Mouse (Mus musculus) ES-Bruce4 (cell line): ENCODE measurements around the gene Tm4sf19.

Experiments
- CTCF ChIP-seq: IDR thresholded peaks from one replicate; pipeline ENCODE4 v1.8.1; 2011; ENCODE audit warnings: low read depth, low read length
- POLR2A ChIP-seq: IDR thresholded peaks from one replicate; pipeline ENCODE4 v1.8.1; 2011; ENCODE audit warnings: low read length; ENCODE audit not compliant: insufficient read depth

DNA sequence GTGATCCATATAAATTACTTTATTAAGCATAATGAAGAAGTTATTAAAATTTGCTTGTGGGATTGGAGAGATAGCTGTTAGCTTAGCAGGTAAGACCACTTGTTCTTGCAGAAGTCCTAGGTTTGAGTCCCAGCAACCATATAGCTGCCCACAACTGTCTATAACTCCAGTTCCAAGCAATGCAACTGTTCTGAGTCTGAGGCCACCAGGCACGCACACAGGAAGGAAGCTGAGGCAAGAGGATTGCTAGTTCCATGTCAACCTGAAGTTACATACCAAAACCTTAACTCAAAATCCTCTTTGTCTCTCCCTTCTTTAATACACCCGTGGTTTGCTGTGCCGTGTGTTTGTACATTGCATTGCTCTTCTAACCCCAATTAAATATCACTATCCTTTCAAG is 9.4 kb upstream of the Tm4sf19 start:
- TF ChIP-seq CTCF (no peak), POLR2A (no peak)
